Mouse (Mus musculus) left cerebral cortex, postnatal 10 days (tissue): Measurements from ENCODE around the gene Zfr. TPM values are rescaled to one million over a fixed set of nuclear protein-coding genes. Genes with fewer than 3 reads are reported as not detected.
"Not testable (repeated sequence)": the region's sequence is repeated elsewhere in the genome, so short reads cannot be mapped to it uniquely, and the experiment has no call there.

Experiments used
- DNase-seq, 2 experiments: peaks; one replicate each; pipeline ENCODE4 v3.0.0; 2021 to 2022; ENCODE audit warnings: low spot score in 2 of 2, mixed read lengths in 1 of 2; ENCODE audit errors: extremely low spot score in 1 of 2
- intact Hi-C: fragments of 180-260 bp; cut with DNase I; formaldehyde crosslinking; loops from one replicate; pipeline ENCODE4 v1.15.1; 2025
- total RNA-seq, 2 experiments: library from RNA; stranded (reverse); gene quantifications; 2 replicates each; pipeline ENCODE4 v1.2.3; 2021

Zfr gene
- total RNA-seq, 2 experiments from 2014 or later = 289 to 298 TPM

- intact Hi-C loops = no loop called here
- DNase-seq = no peak
Measured at GRCm38 (mm10) chr15:12100912-12101311, 16.7 kb upstream of the Zfr start.

- intact Hi-C loops = no loop called here
- no peak for DNase-seq
Measured at GRCm38 (mm10) chr15:12103763-12104162, 13.9 kb upstream of the Zfr start.

- no peak for DNase-seq
- intact Hi-C loops = no loop called here
Measured at GRCm38 (mm10) chr15:12104827-12105226, 12.8 kb upstream of the Zfr start.

GRCm38 (mm10) chr15:12106430-12106829 lies 11.2 kb upstream of the Zfr start:
- intact Hi-C loops = no loop called here
- peak; percentile 54 to 62 for DNase-seq

- DNase-seq = no peak
- intact Hi-C loops = no loop called here
Measured at GRCm38 (mm10) chr15:12108200-12108599, 9.4 kb upstream of the Zfr start.

- DNase-seq, intact Hi-C loops: not testable (repeated sequence)
Measured at GRCm38 (mm10) chr15:12108922-12109321, 8.7 kb upstream of the Zfr start.

GRCm38 (mm10) chr15:12111232-12111631 lies 6.4 kb upstream of the Zfr start:
- no peak for DNase-seq
- intact Hi-C loops = no loop called here

GRCm38 (mm10) chr15:12113411-12113810 lies 4.2 kb upstream of the Zfr start:
- no peak for DNase-seq
- intact Hi-C loops = no loop called here

- DNase-seq = no peak
- intact Hi-C loops = no loop called here
Measured at GRCm38 (mm10) chr15:12114546-12114945, 3.1 kb upstream of the Zfr start.

GRCm38 (mm10) chr15:12115722-12116230 lies 1.9 kb upstream of the Zfr start:
- no peak for DNase-seq
- intact Hi-C loops = loop anchor here (2.0 kb wide), 1 partner anchor 125 kb away; no protein-coding TSS in a partner anchor

GRCm38 (mm10) chr15:12118093-12118431 lies 431 bp downstream of the Zfr start:
- intact Hi-C loops = no loop called here
- DNase-seq = peak in 1 of 2 experiments; percentile 76

- peak in 1 of 2 experiments; percentile 69 for DNase-seq
- intact Hi-C loops = no loop called here
Measured at GRCm38 (mm10) chr15:12118432-12119128, 949 bp downstream of the Zfr start.

GRCm38 (mm10) chr15:12119129-12119466 lies 1.5 kb downstream of the Zfr start:
- intact Hi-C loops = no loop called here
- no peak for DNase-seq

- DNase-seq = no peak
- intact Hi-C loops = no loop called here
Measured at GRCm38 (mm10) chr15:12124913-12125312, 7.3 kb downstream of the Zfr start.

GRCm38 (mm10) chr15:12130871-12131270 lies 13.2 kb downstream of the Zfr start:
- intact Hi-C loops, DNase-seq: not testable (repeated sequence)

- intact Hi-C loops = no loop called here
- DNase-seq = no peak
Measured at GRCm38 (mm10) chr15:12134546-12134945, 16.9 kb downstream of the Zfr start.

- intact Hi-C loops = no loop called here
- no peak for DNase-seq
Measured at GRCm38 (mm10) chr15:12135368-12135767, 17.7 kb downstream of the Zfr start.

- no peak for DNase-seq
- intact Hi-C loops = no loop called here
Measured at GRCm38 (mm10) chr15:12136371-12136770, 18.7 kb downstream of the Zfr start.

GRCm38 (mm10) chr15:12140985-12141729 lies 23.5 kb downstream of the Zfr start:
- DNase-seq = no peak
- intact Hi-C loops = no loop called here

GRCm38 (mm10) chr15:12147423-12147822 lies 29.8 kb downstream of the Zfr start:
- intact Hi-C loops = no loop called here

More at GRCm38 (mm10) chr15:12147423-12147822, 29.8 kb downstream of the Zfr start:
- DNase-seq = no peak
